Mouse (Mus musculus): ENCODE results near the gene Sall1.

The Sall1 gene

DNA sequence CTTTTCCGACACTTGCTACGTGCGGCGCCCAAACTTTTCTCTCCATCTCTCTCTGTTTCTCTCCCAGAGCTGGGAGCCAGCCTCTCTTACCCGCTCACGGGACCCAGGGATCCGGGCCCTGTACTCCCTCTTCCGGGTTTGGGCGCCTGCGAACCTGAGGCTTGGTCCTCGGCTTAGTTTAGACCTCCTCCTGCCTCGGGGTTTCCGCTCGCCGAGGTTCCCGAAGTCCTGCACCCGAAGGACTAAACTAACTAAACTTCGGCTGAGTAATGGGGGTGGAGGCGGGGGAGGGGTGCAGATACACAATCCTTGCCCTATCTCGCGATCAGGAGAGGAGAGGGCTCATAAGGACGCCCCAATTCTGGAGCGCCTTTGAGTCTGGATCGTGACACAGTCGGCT is at the start of gene Sall1:
TSS of gene Sall1 (minus strand) at position 223 of the 400 bp plus-strand sequence.
- DNase-seq: peak; percentile 60

GRCm38 (mm10) chr8:89089916-89090315 is 46.0 kb upstream of the Sall1 start:
- DNase-seq: no peak

- DNase-seq: no peak
Observed at GRCm38 (mm10) chr8:89079147-89079546, 35.2 kb upstream of the Sall1 start.

DNA sequence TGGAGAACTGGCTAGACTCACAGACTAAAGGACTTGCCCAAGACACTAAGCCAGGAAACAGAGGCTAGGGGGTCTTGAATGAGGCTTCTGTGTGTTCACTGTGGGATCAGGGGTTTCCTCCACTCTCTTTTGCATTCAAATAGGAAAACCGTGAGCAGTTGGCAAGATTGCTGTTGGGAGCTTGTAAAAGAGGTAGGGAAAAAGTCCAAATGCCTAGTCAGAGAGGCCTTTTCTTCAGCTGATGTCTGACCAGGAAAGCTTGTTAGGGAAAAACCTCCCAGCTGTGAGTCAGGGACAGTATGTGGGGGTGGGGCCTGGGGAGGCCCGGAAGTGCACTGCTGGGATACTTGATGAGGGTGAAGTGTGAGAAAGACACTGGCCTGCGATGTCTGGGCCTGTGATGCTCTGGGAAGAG is 29.0 kb upstream of the Sall1 start:
- no peak for DNase-seq

GRCm38 (mm10) chr8:89067499-89067898 is 23.5 kb upstream of the Sall1 start:
- DNase-seq: no peak

GRCm38 (mm10) chr8:89064042-89064441 is 20.1 kb upstream of the Sall1 start:
- DNase-seq: no peak

DNA sequence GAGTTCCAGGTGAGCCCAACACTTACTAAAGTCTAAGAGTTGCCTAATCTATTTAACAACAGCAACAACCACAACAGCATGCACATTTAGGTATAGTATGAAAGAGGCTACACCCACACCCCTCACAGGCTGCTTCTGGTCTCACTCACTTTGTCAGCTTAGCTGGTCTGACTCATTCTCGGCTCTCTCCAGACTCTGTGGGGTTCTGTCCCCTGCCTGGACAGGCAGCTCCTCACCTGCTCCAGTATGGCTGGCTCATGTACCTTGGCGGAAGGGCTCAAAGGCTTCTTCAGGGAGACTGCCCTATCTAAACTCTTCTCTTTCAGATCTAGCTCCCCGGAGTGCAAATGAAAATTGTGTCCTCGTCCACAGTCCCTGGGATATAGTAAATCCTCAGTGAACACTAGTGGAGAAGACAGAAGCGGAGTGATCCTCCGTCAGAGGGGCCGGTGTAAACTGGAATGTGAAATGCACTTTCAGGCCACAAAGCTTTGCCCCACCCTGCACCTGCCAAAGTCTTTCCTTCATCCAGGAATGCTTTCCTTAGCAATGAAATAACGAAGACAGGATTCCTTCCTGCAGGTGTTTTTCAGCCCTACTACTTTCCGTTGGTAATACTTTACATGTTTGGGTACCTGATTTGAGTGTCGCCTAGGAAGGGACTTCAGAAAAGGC is 19.5 kb upstream of the Sall1 start:
- no peak for DNase-seq

DNA sequence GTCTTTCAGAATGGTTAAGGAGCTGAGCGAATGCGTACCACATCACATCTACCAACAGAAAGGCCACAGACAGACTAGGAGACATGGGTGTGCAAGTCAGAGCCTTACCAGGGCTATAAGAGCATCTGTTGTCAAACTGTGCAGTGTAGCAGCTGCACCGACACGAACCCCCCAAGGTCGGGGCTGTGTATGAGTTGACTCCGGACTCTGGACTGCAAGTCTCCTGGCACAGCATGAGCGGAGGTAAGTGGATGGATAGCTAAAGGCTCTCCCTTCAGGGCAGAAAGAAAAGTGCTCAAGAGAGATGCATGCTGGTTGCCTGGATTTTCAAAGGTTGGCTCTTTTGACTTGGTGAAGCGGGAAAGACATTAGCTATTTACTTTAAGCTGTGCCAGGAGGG is 16.8 kb upstream of the Sall1 start:
- DNase-seq: no peak

DNA sequence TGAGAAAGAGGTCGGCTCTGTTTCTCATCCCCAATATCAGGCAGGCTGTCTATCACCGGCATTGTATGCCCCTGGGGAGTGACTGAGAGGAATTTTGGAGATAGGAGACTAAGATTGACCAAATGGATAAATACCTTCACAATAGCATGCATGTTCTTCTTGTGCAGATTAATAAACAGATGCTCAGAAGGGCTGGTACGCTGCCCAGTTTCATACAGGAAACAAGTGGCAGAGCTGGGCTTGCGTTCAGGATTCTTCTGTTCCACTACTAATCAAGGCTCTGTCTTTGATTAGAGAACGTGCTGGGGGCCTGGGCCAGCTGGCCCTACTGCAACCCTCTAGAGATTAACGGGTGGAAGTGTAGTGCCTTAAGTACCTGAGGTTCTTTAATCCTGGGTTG is 15.5 kb upstream of the Sall1 start:
- no peak for DNase-seq

DNA sequence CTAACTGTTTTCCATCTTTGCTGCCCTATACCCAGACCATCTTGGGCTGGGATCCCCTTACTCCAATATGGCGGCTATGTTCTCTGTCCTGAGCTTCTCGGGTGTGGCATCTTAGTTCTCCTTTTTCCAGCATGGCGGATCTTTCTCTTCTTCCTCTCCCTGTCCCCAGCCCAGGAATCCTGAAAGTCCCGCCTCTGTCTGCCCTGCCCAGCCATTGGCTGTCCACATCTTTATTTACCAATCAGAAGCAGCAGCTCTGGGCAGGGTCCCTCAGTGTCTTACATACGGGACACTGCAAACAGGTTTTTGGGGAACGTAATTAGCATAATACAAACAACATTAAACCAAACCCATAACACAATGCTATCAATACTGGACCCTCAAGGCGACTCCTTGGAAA is 8.9 kb upstream of the Sall1 start:
- no peak for DNase-seq

- DNase-seq: no peak
Observed at GRCm38 (mm10) chr8:89046639-89047348, 2.8 kb upstream of the Sall1 start.

GRCm38 (mm10) chr8:89046226-89046625 is 2.3 kb upstream of the Sall1 start:
- DNase-seq: peak; percentile 61 to 74

GRCm38 (mm10) chr8:89045726-89046125 is 1.8 kb upstream of the Sall1 start:
- DNase-seq: no peak

- DNase-seq: no peak
Observed at GRCm38 (mm10) chr8:89045218-89045601, 1.2 kb upstream of the Sall1 start.

DNA sequence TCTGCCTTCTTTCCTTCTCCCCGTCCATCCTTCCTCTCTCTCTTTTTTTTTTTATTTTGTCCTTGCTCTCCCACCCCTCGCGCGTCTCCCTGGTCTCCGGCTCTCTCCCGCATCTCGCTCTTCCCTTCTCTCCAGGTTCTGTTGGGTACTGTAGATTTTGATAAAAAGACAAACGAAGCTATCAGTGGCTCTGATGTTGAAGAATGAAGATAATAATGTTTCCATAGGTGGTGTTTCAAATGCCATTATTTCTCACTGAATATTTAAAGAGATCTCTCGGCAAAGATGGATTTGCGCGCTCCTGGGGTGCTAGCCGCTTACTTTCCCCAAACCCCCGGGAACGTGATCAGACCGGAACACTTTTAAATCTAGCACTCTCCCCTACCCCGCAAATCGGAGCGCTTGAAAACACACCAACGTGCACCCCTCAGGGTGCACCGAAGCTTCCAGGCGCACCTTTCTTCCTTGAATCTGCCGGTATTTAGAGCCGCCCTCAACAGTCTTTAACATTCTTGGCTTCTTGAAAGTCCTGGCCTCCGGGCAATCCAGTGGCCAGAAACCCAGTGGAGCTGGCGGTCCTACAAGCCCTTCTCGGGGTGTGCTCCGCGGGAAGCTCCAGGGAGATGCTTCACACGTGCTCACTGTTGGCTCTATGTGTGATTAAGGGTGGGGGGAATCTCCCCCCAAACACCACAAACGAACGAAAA is 702 bp upstream of the Sall1 start:
- DNase-seq: no peak

- DNase-seq: peak; percentile 86 to 88
Observed at GRCm38 (mm10) chr8:89043371-89043841, 556 bp downstream of the Sall1 start.

DNA sequence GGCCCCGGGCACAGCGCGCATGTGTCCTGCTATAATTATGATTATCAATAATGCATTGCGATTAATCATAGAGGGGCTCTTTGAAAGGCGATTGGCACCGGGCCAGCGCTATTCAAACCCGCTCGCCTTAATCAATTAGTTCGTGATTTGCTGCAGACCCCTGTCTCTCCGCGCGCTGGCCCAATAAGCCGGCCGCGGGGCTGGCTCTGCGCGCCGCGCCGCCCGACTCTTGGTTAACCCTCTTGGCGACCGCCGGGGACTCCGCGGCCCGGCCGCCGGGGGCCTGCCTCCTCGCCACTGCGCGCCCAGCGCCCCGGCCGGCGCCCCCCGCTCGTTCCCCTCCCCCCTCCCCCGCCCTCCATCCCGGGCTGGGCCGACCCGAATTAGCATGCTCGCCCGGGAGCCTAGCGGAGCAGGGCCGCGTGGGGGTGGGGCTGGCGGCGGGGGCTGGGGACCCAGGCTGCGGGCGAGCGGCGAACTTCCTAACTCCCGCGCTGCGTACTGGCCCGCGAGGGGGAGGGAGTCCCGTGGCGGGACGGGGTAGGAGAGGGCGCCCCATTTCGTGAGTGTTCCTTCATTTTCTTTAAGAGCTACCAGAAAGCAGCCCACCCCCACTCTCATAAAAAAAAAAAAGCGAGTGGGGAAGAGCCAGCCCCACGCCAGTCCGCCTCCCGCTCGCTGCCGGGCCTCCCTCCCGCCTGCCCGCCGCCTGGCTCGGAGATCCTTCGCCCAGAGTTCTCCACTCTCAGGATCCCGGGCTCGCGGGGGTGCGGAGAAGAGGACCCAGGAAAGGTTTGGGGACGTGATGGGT is 1.2 kb downstream of the Sall1 start:
- DNase-seq: peak; percentile 67 to 73

DNA sequence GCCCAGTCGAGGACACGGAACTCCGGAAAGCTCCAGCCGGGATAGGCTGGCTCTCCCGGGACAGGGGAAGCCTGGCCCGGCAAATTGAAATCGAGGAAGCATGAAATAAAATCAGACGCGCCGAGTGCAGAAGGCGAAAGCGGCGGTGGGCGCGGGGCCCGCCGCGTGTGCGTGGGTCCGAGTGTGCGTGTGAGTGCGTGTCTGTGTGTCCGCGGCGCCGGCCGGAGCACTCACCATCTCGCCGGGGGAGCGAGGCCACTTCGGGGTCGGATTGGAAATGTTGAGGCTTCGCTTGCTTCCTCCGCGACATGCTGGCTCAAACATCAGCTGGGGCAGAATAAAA is 1.9 kb downstream of the Sall1 start:
- no peak for DNase-seq

DNA sequence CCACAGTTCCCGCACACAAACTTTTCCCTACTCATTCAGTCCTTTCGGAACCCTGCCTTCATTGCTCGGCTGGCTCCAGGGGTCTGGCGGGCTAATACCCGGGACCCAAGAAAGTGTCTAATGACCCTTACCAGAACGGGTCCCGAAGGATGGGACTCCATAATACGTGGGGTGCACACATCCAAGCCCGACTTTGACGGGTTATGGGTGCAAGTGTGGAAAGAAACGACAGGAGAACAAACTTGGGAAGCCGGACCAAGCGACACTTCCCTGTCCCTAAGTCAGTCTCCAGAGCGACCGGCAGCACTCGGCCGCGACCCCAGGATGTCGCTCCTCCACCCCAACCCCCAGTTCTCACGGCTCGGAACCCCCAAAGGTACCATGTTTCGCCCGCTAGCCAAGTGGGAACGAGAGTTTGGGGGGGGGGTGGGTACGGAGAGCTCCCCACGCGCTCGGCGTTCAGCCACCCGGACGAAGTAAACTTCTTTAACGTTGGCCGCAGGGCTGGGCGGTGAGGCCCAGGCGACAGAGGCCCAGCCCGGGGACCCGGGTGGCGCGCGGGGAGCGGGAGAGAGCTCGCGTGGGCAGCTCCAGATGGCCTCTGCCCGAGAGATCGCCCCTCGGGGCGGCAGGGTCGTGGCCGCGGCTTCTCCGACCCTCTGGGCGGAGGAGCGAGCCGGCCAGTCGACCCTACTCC is 2.4 kb downstream of the Sall1 start:
- DNase-seq: no peak

- DNase-seq: peak; percentile 66 to 79
Observed at GRCm38 (mm10) chr8:89040751-89041420, 3.1 kb downstream of the Sall1 start.

DNA sequence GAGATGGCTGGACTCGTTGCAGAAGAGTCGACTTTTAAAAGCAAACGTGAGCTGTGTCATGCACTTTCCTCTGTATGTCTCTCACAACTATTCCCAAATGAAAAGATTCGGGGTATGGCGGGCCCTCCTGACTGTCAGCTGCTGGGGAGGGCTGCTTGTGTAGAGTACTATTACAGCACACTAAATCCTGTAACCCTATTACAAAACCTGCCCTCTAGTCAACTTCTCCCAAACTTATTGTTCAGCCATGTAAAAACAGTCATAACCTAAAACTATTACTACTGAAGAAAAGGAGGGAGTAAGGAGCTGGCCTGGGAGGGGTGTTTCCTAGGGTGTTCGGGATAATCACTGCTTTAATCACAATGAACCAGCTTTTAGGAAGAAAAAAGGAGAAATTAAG is 4.1 kb downstream of the Sall1 start:
- DNase-seq: no peak

DNA sequence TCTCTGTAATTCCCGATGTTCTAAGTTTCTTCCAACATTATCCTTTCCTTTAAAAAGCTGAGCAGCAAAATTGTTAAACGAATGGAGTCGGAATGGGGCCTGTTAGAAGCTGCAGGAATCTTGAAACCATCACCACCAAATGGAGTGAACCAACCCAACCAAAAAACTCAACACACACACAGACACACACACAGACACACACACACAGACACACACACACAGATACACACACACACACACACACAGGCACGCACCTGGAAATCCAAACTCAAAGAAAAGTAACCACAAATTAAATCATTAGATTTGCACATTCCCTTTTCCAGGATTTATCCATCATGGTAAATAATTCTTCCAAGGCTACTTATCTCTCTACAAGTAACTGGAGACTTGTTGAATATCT is 5.0 kb downstream of the Sall1 start:
- DNase-seq: no peak
